Mouse (Mus musculus) erythroblast, embryonic 14.5 days (primary cell): ENCODE results near the gene Elp4.

Experiments used
- GATA1 ChIP-seq: IDR thresholded peaks from 2 replicates; pipeline ENCODE4 v1.6.1; 2012; ENCODE audit warnings: low read length, inconsistent platforms, mixed read lengths
- TAL1 ChIP-seq: IDR thresholded peaks from 3 replicates; pipeline ENCODE4 v1.6.1; 2012; ENCODE audit warnings: low read length, inconsistent platforms, mixed read lengths

- no peak for TF ChIP-seq TAL1
- no peak for TF ChIP-seq GATA1
Measured at GRCm38 (mm10) chr2:105680999-105681710, 223.2 kb downstream of the Elp4 start.
